Mouse (Mus musculus): ENCODE results near the gene Dpf1. TPM values are rescaled to one million over a fixed set of nuclear protein-coding genes. Genes with fewer than 3 reads are reported as not detected.
A peak's percentile ranks its signal among the peaks of the same experiment; 100 is the strongest.

The Dpf1 gene
- total and polyA plus RNA-seq, 3 experiments = 0.21 to 0.27 TPM; not detected in 1

GRCm38 (mm10) chr7:29263831-29264230 is 39.9 kb upstream of the Dpf1 start:
- WGBS = 85% methylated on average over 3 of the region's 3 CpGs
- no peaks in the 10 kb centered on the region for H3K36me3 ChIP-seq (ENCODE audit: control insufficient read depth, insufficient read depth, low read length)
- no peaks in the 10 kb centered on the region for H3K4me1 ChIP-seq (ENCODE audit: control insufficient read depth, insufficient read depth, low read length)
- no peak overlapping the region for H3K4me3 ChIP-seq
- intact Hi-C loops (cut with DNase I) = no loop called here
- H3K79me2 ChIP-seq (replicated peaks; ENCODE audit: control insufficient read depth, insufficient read depth, low read length) = no peaks in the 10 kb centered on the region; the same call in 1 of the 2 replicates
- TF ChIP-seq EP300 (IDR thresholded peaks at IDR 0.05; ENCODE audit: insufficient read depth, low read depth, low read length) = no peak
- no peak for TF ChIP-seq CTCF (IDR thresholded peaks at IDR 0.05)
- no peak for TF ChIP-seq POLR2A (IDR thresholded peaks at IDR 0.05; ENCODE audit: insufficient read depth, low read depth, low read length)
- H3K27ac ChIP-seq = no peak overlapping the region
- H3K9ac ChIP-seq (ENCODE audit: low read depth, low read length) = no peak overlapping the region
- DNase-seq = no peak
- H3K27me3 ChIP-seq (ENCODE audit: control insufficient read depth, insufficient read depth, low read length) = no peaks in the 10 kb centered on the region

- Histone ChIP-seq H3K4me3 (no peak overlapping the region), H3K36me3 (ENCODE audit: control insufficient read depth, insufficient read depth, low read length) (no peaks in the 10 kb centered on the region), H3K79me2 (replicated peaks; ENCODE audit: control insufficient read depth, insufficient read depth, low read length) (no peaks in the 10 kb centered on the region; the same call in 1 of the 2 replicates), H3K9ac (ENCODE audit: low read depth, low read length) (no peak overlapping the region), H3K4me1 (ENCODE audit: control insufficient read depth, insufficient read depth, low read length) (no peaks in the 10 kb centered on the region), H3K27ac (no peak overlapping the region), H3K27me3 (ENCODE audit: control insufficient read depth, insufficient read depth, low read length) (no peaks in the 10 kb centered on the region)
- no peak for TF ChIP-seq CTCF (IDR thresholded peaks at IDR 0.05)
- no peak for TF ChIP-seq EP300 (IDR thresholded peaks at IDR 0.05; ENCODE audit: insufficient read depth, low read depth, low read length)
- TF ChIP-seq POLR2A (IDR thresholded peaks at IDR 0.05; ENCODE audit: insufficient read depth, low read depth, low read length) = no peak
- WGBS = 88% methylated on average over 7 of the region's 7 CpGs
- no peak for DNase-seq
- intact Hi-C loops (cut with DNase I) = no loop called here
Observed at GRCm38 (mm10) chr7:29265636-29266035, 38.1 kb upstream of the Dpf1 start.

DNA sequence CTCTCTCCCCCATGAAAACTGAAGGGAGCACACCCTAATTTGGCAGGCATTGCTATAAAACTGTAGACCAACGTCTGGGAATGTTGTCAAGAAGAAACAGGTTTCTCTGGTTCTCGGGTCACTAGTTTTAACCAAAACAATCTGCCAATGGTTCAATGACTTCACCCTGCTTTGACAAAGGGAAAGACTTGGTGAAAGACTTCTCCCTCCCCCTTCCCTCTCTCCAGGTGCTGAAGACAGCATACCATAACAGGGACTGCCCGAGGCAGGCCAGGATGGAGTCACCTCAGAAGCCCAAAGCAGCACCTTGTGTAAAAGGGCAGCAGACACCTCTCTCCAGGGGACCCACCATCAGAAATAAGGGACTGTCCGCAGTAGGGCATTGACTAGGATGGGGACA is 36.8 kb upstream of the Dpf1 start:
- Histone ChIP-seq H3K4me1 (ENCODE audit: control insufficient read depth, insufficient read depth, low read length) (peaks cover 1% of the 10 kb centered on the region), H3K27me3 (ENCODE audit: control insufficient read depth, insufficient read depth, low read length) (no peaks in the 10 kb centered on the region)

GRCm38 (mm10) chr7:29270445-29270844 is 33.3 kb upstream of the Dpf1 start:
- 88% methylated on average over 4 of the region's 4 CpGs for WGBS
- Histone ChIP-seq H3K27me3 (ENCODE audit: control insufficient read depth, insufficient read depth, low read length) (no peaks in the 10 kb centered on the region), H3K4me3 (no peak overlapping the region), H3K9ac (ENCODE audit: low read depth, low read length) (no peak overlapping the region), H3K79me2 (replicated peaks; ENCODE audit: control insufficient read depth, insufficient read depth, low read length) (no peaks in the 10 kb centered on the region; the same call in 1 of the 2 replicates), H3K36me3 (ENCODE audit: control insufficient read depth, insufficient read depth, low read length) (no peaks in the 10 kb centered on the region), H3K27ac (no peak overlapping the region), H3K4me1 (ENCODE audit: control insufficient read depth, insufficient read depth, low read length) (peaks cover 2% of the 10 kb centered on the region)
- no peak for TF ChIP-seq CTCF (IDR thresholded peaks at IDR 0.05)
- intact Hi-C loops (cut with DNase I) = no loop called here
- no peak for DNase-seq

More for the DNA sequence above, 36.8 kb upstream of the Dpf1 start:
- no peaks in the 10 kb centered on the region; the same call in 1 of the 2 replicates for H3K79me2 ChIP-seq (replicated peaks; ENCODE audit: control insufficient read depth, insufficient read depth, low read length)
- H3K36me3 ChIP-seq (ENCODE audit: control insufficient read depth, insufficient read depth, low read length) = no peaks in the 10 kb centered on the region
- 79% methylated on average over 4 of the region's 4 CpGs for WGBS
- intact Hi-C loops (cut with DNase I) = no loop called here
- TF ChIP-seq EP300 (IDR thresholded peaks at IDR 0.05; ENCODE audit: insufficient read depth, low read depth, low read length) (no peak), CTCF (IDR thresholded peaks at IDR 0.05) (no peak), POLR2A (IDR thresholded peaks at IDR 0.05; ENCODE audit: insufficient read depth, low read depth, low read length) (no peak)
- no peak overlapping the region for H3K4me3 ChIP-seq
- H3K27ac ChIP-seq = no peak overlapping the region
- DNase-seq = no peak
- no peak overlapping the region for H3K9ac ChIP-seq (ENCODE audit: low read depth, low read length)

GRCm38 (mm10) chr7:29271687-29272465 is 31.9 kb upstream of the Dpf1 start:
- no peaks in the 10 kb centered on the region for H3K27me3 ChIP-seq (ENCODE audit: control insufficient read depth, insufficient read depth, low read length)
- H3K4me3 ChIP-seq = no peak overlapping the region
- H3K9ac ChIP-seq (ENCODE audit: low read depth, low read length) = peak overlapping the region; percentile 34
- H3K79me2 ChIP-seq (replicated peaks; ENCODE audit: control insufficient read depth, insufficient read depth, low read length) = no peaks in the 10 kb centered on the region
- peak overlapping the region; percentile 57 for H3K27ac ChIP-seq
- DNase-seq = no peak
- H3K4me1 ChIP-seq (ENCODE audit: control insufficient read depth, insufficient read depth, low read length) = peaks cover 5% of the 10 kb centered on the region
- intact Hi-C loops (cut with DNase I) = no loop called here
- WGBS = 47% methylated on average over 8 of the region's 8 CpGs
- H3K36me3 ChIP-seq (ENCODE audit: control insufficient read depth, insufficient read depth, low read length) = no peaks in the 10 kb centered on the region
- TF ChIP-seq POLR2A (IDR thresholded peaks at IDR 0.05; ENCODE audit: insufficient read depth, low read depth, low read length) (no peak), EP300 (IDR thresholded peaks at IDR 0.05; ENCODE audit: insufficient read depth, low read depth, low read length) (no peak), CTCF (IDR thresholded peaks at IDR 0.05) (no peak)

DNA sequence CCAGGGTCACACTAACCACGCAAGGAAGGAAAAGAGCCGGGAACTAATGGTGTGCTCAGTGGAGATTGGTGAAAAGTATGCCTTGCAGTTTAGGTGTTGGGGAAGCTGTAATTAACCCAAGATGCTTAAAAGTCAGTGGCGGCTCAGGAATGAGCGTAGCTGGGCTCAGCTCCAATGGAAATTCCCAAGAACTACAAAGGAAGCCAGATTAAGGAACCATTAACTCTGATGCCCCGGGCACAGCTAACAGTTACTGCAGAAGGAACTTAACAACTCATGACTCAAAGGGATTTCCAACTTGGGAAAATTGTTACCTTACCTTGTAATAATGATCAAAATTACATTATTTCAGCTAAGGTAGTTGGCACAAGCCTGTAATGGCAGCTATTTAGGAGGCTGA is 27.0 kb upstream of the Dpf1 start:
- 37% methylated on average over 5 of the region's 5 CpGs for WGBS

More for the DNA sequence above, 27.0 kb upstream of the Dpf1 start:
- TF ChIP-seq POLR2A (IDR thresholded peaks at IDR 0.05; ENCODE audit: insufficient read depth, low read depth, low read length) = no peak
- no peak for TF ChIP-seq CTCF (IDR thresholded peaks at IDR 0.05)
- no peak for TF ChIP-seq EP300 (IDR thresholded peaks at IDR 0.05; ENCODE audit: insufficient read depth, low read depth, low read length)
- H3K4me3 ChIP-seq = no peak overlapping the region
- peaks cover 6% of the 10 kb centered on the region for H3K4me1 ChIP-seq (ENCODE audit: control insufficient read depth, insufficient read depth, low read length)
- no peak overlapping the region for H3K27ac ChIP-seq
- intact Hi-C loops (cut with DNase I) = no loop called here
- no peak for DNase-seq
- no peaks in the 10 kb centered on the region for H3K36me3 ChIP-seq (ENCODE audit: control insufficient read depth, insufficient read depth, low read length)
- no peaks in the 10 kb centered on the region for H3K27me3 ChIP-seq (ENCODE audit: control insufficient read depth, insufficient read depth, low read length)
- no peaks in the 10 kb centered on the region for H3K79me2 ChIP-seq (replicated peaks; ENCODE audit: control insufficient read depth, insufficient read depth, low read length)
- no peak overlapping the region for H3K9ac ChIP-seq (ENCODE audit: low read depth, low read length)
